Mouse (Mus musculus) midbrain, embryonic 16.5 days (tissue): ENCODE results near the gene Sertad1. TPM values are rescaled to one million over a fixed set of nuclear protein-coding genes. Genes with fewer than 3 reads are reported as not detected.
"Not testable (repeated sequence)": the region's sequence is repeated elsewhere in the genome, so short reads cannot be mapped to it uniquely, and the experiment has no call there.

Experiments
- ATAC-seq: fragments of 200-750 bp; cut with Nextera tagmentation; 2 replicates; pipeline ENCODE4 v1.8.0; 2017; ENCODE audit warnings: moderate TSS enrichment
- H3K27ac ChIP-seq: fragments of 300-500 bp; sonication (generic); 2 replicates; pipeline ENCODE4 v1.5.1; 2014; ENCODE audit warnings: mild to moderate bottlenecking, low read length, mixed read lengths
- H3K27me3 ChIP-seq: fragments of 300-500 bp; sonication (generic); 2 replicates; pipeline ENCODE4 v1.6.1; 2014; ENCODE audit warnings: low read depth, low read length, mixed read lengths; ENCODE audit not compliant: control insufficient read depth, insufficient read depth
- H3K36me3 ChIP-seq: fragments of 300-500 bp; sonication (generic); 2 replicates; pipeline ENCODE4 v1.6.1; 2014; ENCODE audit warnings: mild to moderate bottlenecking, low read length, moderate library complexity, mixed read lengths; ENCODE audit not compliant: control insufficient read depth, insufficient read depth
- H3K4me1 ChIP-seq: fragments of 300-500 bp; sonication (generic); 2 replicates; pipeline ENCODE4 v1.6.1; 2014; ENCODE audit warnings: mild to moderate bottlenecking, low read length, mixed read lengths; ENCODE audit not compliant: control insufficient read depth, insufficient read depth
- H3K4me2 ChIP-seq: fragments of 300-500 bp; sonication (generic); 2 replicates; pipeline ENCODE4 v1.6.1; 2014; ENCODE audit warnings: mild to moderate bottlenecking, low read length, mixed read lengths
- H3K4me3 ChIP-seq: fragments of 300-500 bp; sonication (generic); 2 replicates; pipeline ENCODE4 v1.5.1; 2014; ENCODE audit warnings: low read depth, mild to moderate bottlenecking, low read length, moderate library complexity, mixed read lengths
- H3K9ac ChIP-seq: fragments of 300-500 bp; sonication (generic); 2 replicates; pipeline ENCODE4 v1.6.1; 2014; ENCODE audit warnings: low read depth, low read length, mixed read lengths
- H3K9me3 ChIP-seq: fragments of 300-500 bp; sonication (generic); replicated peaks from 2 replicates; pipeline ENCODE4 v1.6.1; 2014; ENCODE audit warnings: mild to moderate bottlenecking, low read length, mixed read lengths; ENCODE audit not compliant: control insufficient read depth, poor library complexity, severe bottlenecking
- WGBS: fragments of 180-500 bp; shearing (Covaris S2); extraction: QIAGEN DNeasy Blood & Tissue Kit; methylation state at CpG from one replicate; pipeline ENCODE4 v1.1.7; 2014; 5-methylcytosine and 5-hydroxymethylcytosine counted together
- polyA plus RNA-seq: library from polyadenylated mRNA; unstranded; fragments of >200 nt; fragmentation: Nextera tagmentation; extraction: Ambion mirVana; gene quantifications from 2 replicates; pipeline ENCODE4 v1.2.1, GENCODE M21; 2015

The Sertad1 gene
- polyA plus RNA-seq, 1 experiment from 2014 or later = 9.2 TPM

DNA sequence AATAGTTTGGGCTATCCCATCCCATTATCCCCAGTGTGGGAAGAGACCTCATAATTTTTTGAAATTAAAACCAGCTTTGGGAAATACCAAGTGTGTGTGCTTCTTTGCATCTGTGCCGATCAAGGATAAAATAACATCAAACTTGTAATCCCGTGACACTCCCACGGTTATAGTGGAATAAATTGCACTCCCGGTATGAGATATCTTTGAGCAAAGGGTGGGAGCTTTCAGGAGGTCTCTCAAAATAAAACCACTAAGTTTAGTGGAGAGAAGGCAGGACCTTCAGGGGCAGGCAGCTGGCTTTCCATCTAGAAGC is 3.5 kb downstream of the Sertad1 start:
- 0 out of 2 replicates have a peak overlapping the region, but pooled peaks have one; percentile 23 for H3K27ac ChIP-seq
- H3K4me2 ChIP-seq = peak overlapping the region; percentile 44
- peak overlapping the region; percentile 54 for H3K9ac ChIP-seq
- ATAC-seq = no peak
- no peaks in the 10 kb centered on the region for H3K27me3 ChIP-seq
- H3K9me3 ChIP-seq = no peaks in the 10 kb centered on the region
- H3K36me3 ChIP-seq = no peaks in the 10 kb centered on the region
- 45% methylated on average over 4 of the region's 4 CpGs for WGBS
- H3K4me1 ChIP-seq = peaks cover 5% of the 10 kb centered on the region
- peak overlapping the region; percentile 20; the same call in 1 of the 2 replicates for H3K4me3 ChIP-seq

- peaks cover 5% of the 10 kb centered on the region for H3K4me1 ChIP-seq
- no peak for ATAC-seq
- H3K9ac ChIP-seq = peak overlapping the region; percentile 54
- no peaks in the 10 kb centered on the region for H3K9me3 ChIP-seq
- H3K36me3 ChIP-seq = no peaks in the 10 kb centered on the region
- peak overlapping the region; percentile 20 for H3K4me3 ChIP-seq
- H3K27ac ChIP-seq = 0 out of 2 replicates have a peak overlapping the region, but pooled peaks have one; percentile 23
- 2% methylated on average over 31 of the region's 33 CpGs for WGBS
- H3K27me3 ChIP-seq = no peaks in the 10 kb centered on the region
- peak overlapping the region; percentile 44 for H3K4me2 ChIP-seq
These were observed 4.0 kb downstream of the Sertad1 start for GRCm38 (mm10) chr7:27490543-27491329.

GRCm38 (mm10) chr7:27491856-27492255 is 5.1 kb downstream of the Sertad1 start:
- Histone ChIP-seq H3K9me3 (no peaks in the 10 kb centered on the region), H3K4me1 (peaks cover 3% of the 10 kb centered on the region), H3K9ac (no peak overlapping the region), H3K4me3 (no peak overlapping the region), H3K36me3 (no peaks in the 10 kb centered on the region), H3K27me3 (no peaks in the 10 kb centered on the region), H3K4me2 (no peak overlapping the region), H3K27ac (no peak overlapping the region)
- no peak for ATAC-seq
- WGBS = 77% methylated on average over 7 of the region's 7 CpGs

- H3K27me3 ChIP-seq = no peaks in the 10 kb centered on the region
- no peak overlapping the region for H3K4me3 ChIP-seq
- no peaks in the 10 kb centered on the region for H3K9me3 ChIP-seq
- no peak overlapping the region for H3K27ac ChIP-seq
- no peak overlapping the region for H3K4me2 ChIP-seq
- H3K4me1 ChIP-seq = no peaks in the 10 kb centered on the region
- no peaks in the 10 kb centered on the region for H3K36me3 ChIP-seq
- no peak for ATAC-seq
- WGBS = 77% methylated on average over 3 of the region's 3 CpGs
- H3K9ac ChIP-seq = no peak overlapping the region
These were observed 6.3 kb downstream of the Sertad1 start for GRCm38 (mm10) chr7:27493022-27493421.

- WGBS = 78% methylated on average over 5 of the region's 5 CpGs
- no peak for ATAC-seq
- Histone ChIP-seq H3K9ac (no peak overlapping the region), H3K36me3 (no peaks in the 10 kb centered on the region), H3K9me3 (no peaks in the 10 kb centered on the region), H3K4me2 (no peak overlapping the region), H3K27me3 (no peaks in the 10 kb centered on the region), H3K4me1 (no peaks in the 10 kb centered on the region), H3K4me3 (no peak overlapping the region), H3K27ac (no peak overlapping the region)
These were observed 6.7 kb downstream of the Sertad1 start for GRCm38 (mm10) chr7:27493450-27493849.

DNA sequence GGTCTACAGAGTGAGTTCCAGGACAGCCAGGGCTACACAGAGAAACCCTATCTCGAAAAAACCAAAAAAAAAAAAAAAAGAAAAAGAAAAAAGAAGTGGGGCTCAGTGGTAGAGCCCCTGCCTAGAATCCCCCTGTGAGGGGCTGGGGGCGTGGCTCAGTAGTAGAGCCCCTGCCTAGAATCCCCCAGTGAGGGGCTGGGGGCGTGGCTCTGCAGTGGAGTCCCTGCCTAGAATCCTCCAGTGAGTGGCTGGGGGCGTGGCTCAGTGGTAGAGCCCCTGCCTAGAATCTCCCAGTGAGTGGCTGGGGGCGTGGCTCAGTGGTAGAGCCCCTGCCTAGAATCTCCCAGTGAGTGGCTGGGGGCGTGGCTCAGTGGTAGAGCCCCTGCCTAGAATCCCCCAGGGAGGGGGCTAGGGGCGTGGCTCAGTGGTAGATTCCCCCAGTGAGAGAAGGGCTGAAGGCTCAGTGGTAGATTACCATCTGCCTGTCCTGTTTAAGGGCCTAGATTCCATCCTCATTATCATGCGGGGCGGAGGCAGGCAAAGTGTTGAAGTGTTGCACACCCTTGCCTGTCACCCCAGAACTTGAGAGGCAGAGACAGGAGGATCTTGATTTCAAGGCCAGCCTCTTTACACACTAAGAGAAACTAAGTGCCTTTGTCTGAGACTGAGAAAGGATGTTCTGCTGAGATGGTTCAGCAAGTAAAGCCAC is 8.1 kb downstream of the Sertad1 start:
- H3K9ac ChIP-seq, H3K4me3 ChIP-seq, H3K27ac ChIP-seq, H3K36me3 ChIP-seq, H3K4me2 ChIP-seq, ATAC-seq, H3K27me3 ChIP-seq, H3K4me1 ChIP-seq, H3K9me3 ChIP-seq: not testable (repeated sequence)
- 88% methylated on average over 8 of the region's 9 CpGs for WGBS

DNA sequence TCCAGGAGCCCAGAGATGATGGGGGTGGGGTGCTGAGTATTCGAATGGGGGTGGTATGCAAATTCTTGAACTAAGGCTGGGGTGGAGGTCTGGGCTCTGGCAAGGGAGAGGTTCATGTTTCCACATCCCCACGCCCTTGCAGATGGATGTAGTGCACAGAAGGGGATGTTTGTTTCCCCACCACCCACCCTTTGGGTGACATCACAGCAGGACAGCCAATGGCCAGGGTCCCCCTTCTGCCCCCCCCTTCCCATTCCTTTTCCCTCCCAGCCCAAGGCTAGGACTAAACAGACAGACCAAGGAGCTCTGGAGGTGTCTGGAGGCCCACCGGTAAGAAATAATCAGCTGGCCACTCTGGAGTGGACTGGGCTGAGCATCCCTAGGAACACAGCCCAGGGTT is 12.3 kb downstream of the Sertad1 start, which contains the start of gene Prx:
Prx (plus strand) TSS at position 289 of the 400 bp plus-strand sequence.
- no peaks in the 10 kb centered on the region for H3K4me1 ChIP-seq
- no peaks in the 10 kb centered on the region for H3K36me3 ChIP-seq
- H3K4me2 ChIP-seq = no peak within 1 kb of the TSS
- ATAC-seq = no peak
- H3K9ac ChIP-seq = no peak within 1 kb of the TSS
- 67% methylated on average over 3 of the region's 3 CpGs for WGBS
- H3K27me3 ChIP-seq = no peaks in the 10 kb centered on the region
- H3K9me3 ChIP-seq = no peaks in the 10 kb centered on the region
- no peak within 1 kb of the TSS for H3K27ac ChIP-seq
- H3K4me3 ChIP-seq = no peak within 1 kb of the TSS

GRCm38 (mm10) chr7:27501620-27502019 is 14.9 kb downstream of the Sertad1 start:
- no peak for ATAC-seq

More at GRCm38 (mm10) chr7:27501620-27502019, 14.9 kb downstream of the Sertad1 start:
- H3K9ac ChIP-seq = no peak overlapping the region
- WGBS = 72% methylated on average over 4 of the region's 4 CpGs
- no peak overlapping the region for H3K4me2 ChIP-seq
- no peaks in the 10 kb centered on the region for H3K27me3 ChIP-seq
- H3K36me3 ChIP-seq = no peaks in the 10 kb centered on the region
- H3K9me3 ChIP-seq = no peaks in the 10 kb centered on the region
- H3K27ac ChIP-seq = no peak overlapping the region
- no peak overlapping the region for H3K4me3 ChIP-seq
- H3K4me1 ChIP-seq = no peaks in the 10 kb centered on the region
